Mouse (Mus musculus): ENCODE data around the gene Csf1. TPM values are rescaled to one million over a fixed set of nuclear protein-coding genes. Genes with fewer than 3 reads are reported as not detected.
A peak's percentile ranks its signal among the peaks of the same experiment; 100 is the strongest.

Csf1 gene
- polyA plus RNA-seq, 1 experiment from 2014 or later: 3.9 TPM

- H3K4me2 ChIP-seq (ENCODE audit: low read depth, low read length): no peak overlapping the region
- H3K9me3 ChIP-seq (replicated peaks; ENCODE audit: control insufficient read depth, low read length): no peaks in the 10 kb centered on the region
- H3K4me1 ChIP-seq (ENCODE audit: control insufficient read depth, insufficient read depth, low read length): no peaks in the 10 kb centered on the region
- H3K36me3 ChIP-seq (replicated peaks; ENCODE audit: control insufficient read depth, insufficient read depth, low read depth, low read length): no peaks in the 10 kb centered on the region
- no peak overlapping the region for H3K27ac ChIP-seq (replicated peaks; ENCODE audit: low read depth, low read length)
- no peak overlapping the region for H3K4me3 ChIP-seq (ENCODE audit: low read depth, low read length)
- H3K9ac ChIP-seq (replicated peaks; ENCODE audit: low read length): no peak overlapping the region
- ATAC-seq (replicated peaks; ENCODE audit: insufficient number of reproducible peaks, low FRiP score, low TSS enrichment, low read depth) (no peak), DNase-seq (ENCODE audit: low spot score) (peak; percentile 52)
- 26% methylated on average over 2 of the region's 2 CpGs for WGBS
- no peaks in the 10 kb centered on the region for H3K27me3 ChIP-seq (ENCODE audit: control insufficient read depth, insufficient read depth, low read length)
Observed at GRCm38 (mm10) chr3:107730236-107730635, 30.0 kb downstream of the Csf1 start.

GRCm38 (mm10) chr3:107728509-107728908, 31.8 kb downstream of the Csf1 start:
- Histone ChIP-seq H3K36me3 (replicated peaks; ENCODE audit: control insufficient read depth, insufficient read depth, low read depth, low read length) (no peaks in the 10 kb centered on the region), H3K9me3 (replicated peaks; ENCODE audit: control insufficient read depth, low read length) (no peaks in the 10 kb centered on the region), H3K27me3 (ENCODE audit: control insufficient read depth, insufficient read depth, low read length) (no peaks in the 10 kb centered on the region), H3K9ac (replicated peaks; ENCODE audit: low read length) (no peak overlapping the region), H3K4me1 (ENCODE audit: control insufficient read depth, insufficient read depth, low read length) (no peaks in the 10 kb centered on the region), H3K27ac (replicated peaks; ENCODE audit: low read depth, low read length) (no peak overlapping the region), H3K4me3 (ENCODE audit: low read depth, low read length) (no peak overlapping the region), H3K4me2 (ENCODE audit: low read depth, low read length) (no peak overlapping the region)
- no peak for DNase-seq (ENCODE audit: low spot score)
- no peak for ATAC-seq (replicated peaks; ENCODE audit: insufficient number of reproducible peaks, low FRiP score, low TSS enrichment, low read depth)
- 35% methylated on average over 1 of the region's 1 CpGs for WGBS

- Histone ChIP-seq H3K4me2 (ENCODE audit: low read depth, low read length) (no peak overlapping the region), H3K27ac (replicated peaks; ENCODE audit: low read depth, low read length) (no peak overlapping the region), H3K27me3 (ENCODE audit: control insufficient read depth, insufficient read depth, low read length) (no peaks in the 10 kb centered on the region), H3K36me3 (replicated peaks; ENCODE audit: control insufficient read depth, insufficient read depth, low read depth, low read length) (no peaks in the 10 kb centered on the region), H3K4me1 (ENCODE audit: control insufficient read depth, insufficient read depth, low read length) (no peaks in the 10 kb centered on the region), H3K4me3 (ENCODE audit: low read depth, low read length) (no peak overlapping the region), H3K9me3 (replicated peaks; ENCODE audit: control insufficient read depth, low read length) (no peaks in the 10 kb centered on the region), H3K9ac (replicated peaks; ENCODE audit: low read length) (no peak overlapping the region)
- DNase-seq (ENCODE audit: low spot score) (no peak), ATAC-seq (replicated peaks; ENCODE audit: insufficient number of reproducible peaks, low FRiP score, low TSS enrichment, low read depth) (no peak)
- 81% methylated on average over 1 of the region's 1 CpGs for WGBS
Observed at GRCm38 (mm10) chr3:107715971-107716370, 44.3 kb downstream of the Csf1 start.

- H3K27ac ChIP-seq (replicated peaks; ENCODE audit: low read depth, low read length): no peak overlapping the region
- DNase-seq (ENCODE audit: low spot score): no peak
Observed at GRCm38 (mm10) chr3:107714276-107714933, 45.9 kb downstream of the Csf1 start.

GRCm38 (mm10) chr3:107712081-107712480, 48.2 kb downstream of the Csf1 start:
- Histone ChIP-seq H3K27me3 (ENCODE audit: control insufficient read depth, insufficient read depth, low read length) (no peaks in the 10 kb centered on the region), H3K4me3 (ENCODE audit: low read depth, low read length) (no peak overlapping the region), H3K4me1 (ENCODE audit: control insufficient read depth, insufficient read depth, low read length) (no peaks in the 10 kb centered on the region), H3K9ac (replicated peaks; ENCODE audit: low read length) (no peak overlapping the region), H3K4me2 (ENCODE audit: low read depth, low read length) (no peak overlapping the region), H3K27ac (replicated peaks; ENCODE audit: low read depth, low read length) (no peak overlapping the region), H3K9me3 (replicated peaks; ENCODE audit: control insufficient read depth, low read length) (no peaks in the 10 kb centered on the region), H3K36me3 (replicated peaks; ENCODE audit: control insufficient read depth, insufficient read depth, low read depth, low read length) (no peaks in the 10 kb centered on the region)
- WGBS: 48% methylated on average over 3 of the region's 3 CpGs
- DNase-seq (ENCODE audit: low spot score): no peak
- no peak for ATAC-seq (replicated peaks; ENCODE audit: insufficient number of reproducible peaks, low FRiP score, low TSS enrichment, low read depth)

More at GRCm38 (mm10) chr3:107714276-107714933, 45.9 kb downstream of the Csf1 start:
- no peak for ATAC-seq (replicated peaks; ENCODE audit: insufficient number of reproducible peaks, low FRiP score, low TSS enrichment, low read depth)
- Histone ChIP-seq H3K36me3 (replicated peaks; ENCODE audit: control insufficient read depth, insufficient read depth, low read depth, low read length) (no peaks in the 10 kb centered on the region), H3K9me3 (replicated peaks; ENCODE audit: control insufficient read depth, low read length) (no peaks in the 10 kb centered on the region), H3K27me3 (ENCODE audit: control insufficient read depth, insufficient read depth, low read length) (no peaks in the 10 kb centered on the region), H3K4me3 (ENCODE audit: low read depth, low read length) (no peak overlapping the region), H3K4me1 (ENCODE audit: control insufficient read depth, insufficient read depth, low read length) (no peaks in the 10 kb centered on the region), H3K4me2 (ENCODE audit: low read depth, low read length) (no peak overlapping the region), H3K9ac (replicated peaks; ENCODE audit: low read length) (no peak overlapping the region)
- 69% methylated on average over 5 of the region's 5 CpGs for WGBS

- H3K4me1 ChIP-seq (ENCODE audit: control insufficient read depth, insufficient read depth, low read length): no peaks in the 10 kb centered on the region
- ATAC-seq (replicated peaks; ENCODE audit: insufficient number of reproducible peaks, low FRiP score, low TSS enrichment, low read depth) (no peak), DNase-seq (ENCODE audit: low spot score) (no peak)
- no peaks in the 10 kb centered on the region for H3K9me3 ChIP-seq (replicated peaks; ENCODE audit: control insufficient read depth, low read length)
- H3K4me3 ChIP-seq (ENCODE audit: low read depth, low read length): no peak overlapping the region
- H3K9ac ChIP-seq (replicated peaks; ENCODE audit: low read length): no peak overlapping the region
- no peak overlapping the region for H3K27ac ChIP-seq (replicated peaks; ENCODE audit: low read depth, low read length)
- no peaks in the 10 kb centered on the region for H3K27me3 ChIP-seq (ENCODE audit: control insufficient read depth, insufficient read depth, low read length)
- no peak overlapping the region for H3K4me2 ChIP-seq (ENCODE audit: low read depth, low read length)
- 63% methylated on average over 3 of the region's 3 CpGs for WGBS
- H3K36me3 ChIP-seq (replicated peaks; ENCODE audit: control insufficient read depth, insufficient read depth, low read depth, low read length): no peaks in the 10 kb centered on the region
Observed at GRCm38 (mm10) chr3:107709156-107709555, 51.1 kb downstream of the Csf1 start.

GRCm38 (mm10) chr3:107707239-107707638, 53.0 kb downstream of the Csf1 start:
- Histone ChIP-seq H3K4me3 (ENCODE audit: low read depth, low read length) (no peak overlapping the region), H3K4me1 (ENCODE audit: control insufficient read depth, insufficient read depth, low read length) (no peaks in the 10 kb centered on the region), H3K9ac (replicated peaks; ENCODE audit: low read length) (no peak overlapping the region), H3K4me2 (ENCODE audit: low read depth, low read length) (no peak overlapping the region), H3K36me3 (replicated peaks; ENCODE audit: control insufficient read depth, insufficient read depth, low read depth, low read length) (no peaks in the 10 kb centered on the region), H3K9me3 (replicated peaks; ENCODE audit: control insufficient read depth, low read length) (no peaks in the 10 kb centered on the region), H3K27ac (replicated peaks; ENCODE audit: low read depth, low read length) (no peak overlapping the region), H3K27me3 (ENCODE audit: control insufficient read depth, insufficient read depth, low read length) (no peaks in the 10 kb centered on the region)
- 85% methylated on average over 4 of the region's 4 CpGs for WGBS
- ATAC-seq (replicated peaks; ENCODE audit: insufficient number of reproducible peaks, low FRiP score, low TSS enrichment, low read depth) (no peak), DNase-seq (ENCODE audit: low spot score) (no peak)

GRCm38 (mm10) chr3:107706164-107706563, 54.1 kb downstream of the Csf1 start:
- H3K4me2 ChIP-seq (ENCODE audit: low read depth, low read length): no peak overlapping the region
- 22% methylated on average over 2 of the region's 2 CpGs for WGBS
- H3K36me3 ChIP-seq (replicated peaks; ENCODE audit: control insufficient read depth, insufficient read depth, low read depth, low read length): no peaks in the 10 kb centered on the region
- H3K9me3 ChIP-seq (replicated peaks; ENCODE audit: control insufficient read depth, low read length): no peaks in the 10 kb centered on the region
- H3K27me3 ChIP-seq (ENCODE audit: control insufficient read depth, insufficient read depth, low read length): no peaks in the 10 kb centered on the region
- H3K4me1 ChIP-seq (ENCODE audit: control insufficient read depth, insufficient read depth, low read length): no peaks in the 10 kb centered on the region
- no peak for DNase-seq (ENCODE audit: low spot score)
- H3K4me3 ChIP-seq (ENCODE audit: low read depth, low read length): no peak overlapping the region
- H3K9ac ChIP-seq (replicated peaks; ENCODE audit: low read length): no peak overlapping the region
- H3K27ac ChIP-seq (replicated peaks; ENCODE audit: low read depth, low read length): no peak overlapping the region
- ATAC-seq (replicated peaks; ENCODE audit: insufficient number of reproducible peaks, low FRiP score, low TSS enrichment, low read depth): no peak
